Mouse (Mus musculus) kidney, postnatal 10 days (tissue): ENCODE results near the gene Arhgef7.

Experiments
- DNase-seq: peaks from one replicate; pipeline ENCODE4 v3.0.0; 2021; ENCODE audit warnings: mixed read lengths

The Arhgef7 gene

GRCm38 (mm10) chr8:11770001-11770400 is 42.5 kb downstream of the Arhgef7 start:
- DNase-seq, result no peak

GRCm38 (mm10) chr8:11770521-11771080 is 43.1 kb downstream of the Arhgef7 start:
- no peak for DNase-seq

- DNase-seq, result no peak
Measured at GRCm38 (mm10) chr8:11771608-11772007, 44.1 kb downstream of the Arhgef7 start.

GRCm38 (mm10) chr8:11774195-11775076 is 46.9 kb downstream of the Arhgef7 start:
- peak; percentile 77 for DNase-seq

GRCm38 (mm10) chr8:11775889-11776288 is 48.4 kb downstream of the Arhgef7 start:
- no peak for DNase-seq

- no peak for DNase-seq
Measured at GRCm38 (mm10) chr8:11776451-11777180, 49.1 kb downstream of the Arhgef7 start.

GRCm38 (mm10) chr8:11777201-11777600 is 49.7 kb downstream of the Arhgef7 start:
- no peak for DNase-seq

- peak; percentile 66 for DNase-seq
Measured at GRCm38 (mm10) chr8:11778646-11779433, 51.3 kb downstream of the Arhgef7 start.

- peak; percentile 56 for DNase-seq
Measured at GRCm38 (mm10) chr8:11779844-11780634, 52.5 kb downstream of the Arhgef7 start.

- DNase-seq, result no peak
Measured at GRCm38 (mm10) chr8:11780641-11781040, 53.1 kb downstream of the Arhgef7 start.

- no peak for DNase-seq
Measured at GRCm38 (mm10) chr8:11782607-11783006, 55.1 kb downstream of the Arhgef7 start.

- DNase-seq, result no peak
Measured at GRCm38 (mm10) chr8:11783861-11784594, 56.5 kb downstream of the Arhgef7 start.

- DNase-seq, result peak; percentile 39
Measured at GRCm38 (mm10) chr8:11785121-11785520, 57.6 kb downstream of the Arhgef7 start.

GRCm38 (mm10) chr8:11785539-11786046 is 58.1 kb downstream of the Arhgef7 start:
- DNase-seq, result no peak

- DNase-seq, result peak; percentile 82
Measured at GRCm38 (mm10) chr8:11788252-11788651, 60.7 kb downstream of the Arhgef7 start.

GRCm38 (mm10) chr8:11789168-11789567 is 61.6 kb downstream of the Arhgef7 start:
- DNase-seq, result no peak

- DNase-seq, result no peak
Measured at GRCm38 (mm10) chr8:11794956-11795355, 67.4 kb downstream of the Arhgef7 start.

- DNase-seq, result no peak
Measured at GRCm38 (mm10) chr8:11797128-11797527, 69.6 kb downstream of the Arhgef7 start.

GRCm38 (mm10) chr8:11797729-11798479 is 70.4 kb downstream of the Arhgef7 start:
- DNase-seq, result peak; percentile 50

- no peak for DNase-seq
Measured at GRCm38 (mm10) chr8:11798480-11798867, 71.0 kb downstream of the Arhgef7 start.
